Mouse (Mus musculus): ENCODE measurements around the gene Rnf212. TPM values are rescaled to one million over a fixed set of nuclear protein-coding genes. Genes with fewer than 3 reads are reported as not detected.

Gene Rnf212
- polyA plus RNA-seq, 1 experiment from 2014 or later, result not detected

DNA sequence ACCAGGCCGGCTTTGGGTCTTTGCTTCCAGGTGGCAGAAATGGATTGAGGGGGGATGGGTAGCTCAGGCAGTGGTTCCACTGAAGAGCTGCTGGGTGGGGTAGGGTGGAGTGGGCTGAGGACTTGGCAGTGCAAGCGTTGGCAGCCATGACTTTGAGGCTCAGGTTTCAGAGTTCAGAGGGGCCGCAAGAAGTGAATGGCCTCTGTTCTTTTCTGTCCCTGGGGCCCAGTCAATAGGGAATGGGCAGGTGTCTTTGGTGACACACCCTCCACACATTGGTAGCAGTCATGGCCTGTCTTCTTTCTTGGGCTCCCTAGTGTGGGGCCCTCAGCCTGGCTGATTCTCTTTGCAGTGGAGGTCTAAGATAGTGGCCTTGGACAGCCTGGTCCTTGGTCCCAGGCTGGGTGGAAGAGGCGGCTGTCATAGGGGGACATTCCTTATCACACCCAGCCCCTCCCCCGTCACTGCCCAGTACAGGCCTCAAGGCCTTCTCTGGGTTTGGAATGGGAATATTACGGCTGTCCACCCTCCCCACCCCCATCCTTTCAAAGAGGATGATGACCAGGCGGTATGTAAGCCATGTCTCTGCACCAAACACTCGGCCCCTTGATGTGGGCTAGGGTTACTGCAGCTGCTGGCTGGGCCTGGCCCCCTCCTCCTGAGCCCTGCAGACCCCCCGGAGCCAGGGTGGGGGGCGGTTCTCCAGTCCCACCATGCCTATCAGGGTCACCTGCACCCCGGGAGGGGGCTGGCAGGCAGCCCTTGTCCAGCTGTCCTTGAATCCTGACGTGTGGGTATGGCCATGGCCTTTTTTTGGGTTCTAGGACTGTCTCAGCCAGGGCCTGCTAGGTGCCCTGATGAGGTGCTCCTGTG is 70.8 kb downstream of the Rnf212 start:
- Histone ChIP-seq H3K36me3 (ENCODE audit: control insufficient read depth, insufficient read depth, low read length) (no peaks in the 10 kb centered on the region), H3K4me3 (ENCODE audit: low read depth, low read length) (no peak overlapping the region), H3K27me3 (ENCODE audit: control insufficient read depth, insufficient read depth, low read depth, low read length) (no peaks in the 10 kb centered on the region), H3K9ac (ENCODE audit: low read depth, low read length) (no peak overlapping the region), H3K27ac (ENCODE audit: low read length) (no peak overlapping the region), H3K9me3 (replicated peaks; ENCODE audit: control insufficient read depth, low read length, poor library complexity, severe bottlenecking) (no peaks in the 10 kb centered on the region), H3K4me2 (ENCODE audit: low read length) (no peak overlapping the region), H3K4me1 (ENCODE audit: control insufficient read depth, insufficient read depth, low read length) (no peaks in the 10 kb centered on the region)
- WGBS, result 90% methylated on average over 12 of the region's 12 CpGs
- no peak for ATAC-seq

DNA sequence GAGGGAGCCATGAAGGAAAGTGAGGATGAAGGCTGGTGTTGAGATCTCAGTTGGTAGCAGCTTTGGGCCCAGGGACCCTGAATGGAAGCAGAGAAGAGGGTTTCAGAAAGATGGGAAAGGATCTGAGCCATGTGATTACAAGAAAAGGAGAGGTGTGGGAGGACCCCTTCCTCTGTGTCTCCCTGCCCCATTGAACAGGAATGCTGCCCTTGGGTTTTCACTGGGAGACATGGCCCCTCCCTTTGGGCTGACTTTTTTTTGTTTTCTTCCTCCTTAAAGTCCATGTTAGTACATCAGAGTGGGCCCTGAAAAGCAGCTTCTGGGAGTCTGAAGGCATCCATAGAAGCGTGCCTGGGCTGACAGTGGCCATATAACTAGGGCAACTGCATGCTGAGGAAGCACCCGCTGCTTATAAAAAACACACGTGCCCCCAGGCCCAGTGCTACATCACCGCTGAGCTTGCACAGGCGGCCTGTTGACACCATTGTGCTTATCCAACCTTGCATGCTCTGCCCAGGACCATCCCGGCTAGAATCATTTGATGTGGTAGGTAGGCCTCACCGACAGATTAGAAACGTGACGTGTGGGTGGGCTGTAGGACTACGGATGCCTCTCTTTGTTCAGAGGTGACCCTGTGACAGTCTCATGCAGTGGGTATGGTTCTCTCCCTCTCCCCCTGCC is 73.3 kb downstream of the Rnf212 start:
- no peak overlapping the region for H3K4me3 ChIP-seq (ENCODE audit: low read depth, low read length)
- no peak overlapping the region for H3K4me2 ChIP-seq (ENCODE audit: low read length)
- H3K9ac ChIP-seq (ENCODE audit: low read depth, low read length), result no peak overlapping the region
- peaks cover 2% of the 10 kb centered on the region; the same call in 1 of the 2 replicates for H3K4me1 ChIP-seq (ENCODE audit: control insufficient read depth, insufficient read depth, low read length)
- H3K9me3 ChIP-seq (replicated peaks; ENCODE audit: control insufficient read depth, low read length, poor library complexity, severe bottlenecking), result no peaks in the 10 kb centered on the region
- no peak overlapping the region for H3K27ac ChIP-seq (ENCODE audit: low read length)
- WGBS, result 66% methylated on average over 10 of the region's 10 CpGs
- H3K36me3 ChIP-seq (ENCODE audit: control insufficient read depth, insufficient read depth, low read length), result no peaks in the 10 kb centered on the region
- no peaks in the 10 kb centered on the region for H3K27me3 ChIP-seq (ENCODE audit: control insufficient read depth, insufficient read depth, low read depth, low read length)
- ATAC-seq, result no peak

DNA sequence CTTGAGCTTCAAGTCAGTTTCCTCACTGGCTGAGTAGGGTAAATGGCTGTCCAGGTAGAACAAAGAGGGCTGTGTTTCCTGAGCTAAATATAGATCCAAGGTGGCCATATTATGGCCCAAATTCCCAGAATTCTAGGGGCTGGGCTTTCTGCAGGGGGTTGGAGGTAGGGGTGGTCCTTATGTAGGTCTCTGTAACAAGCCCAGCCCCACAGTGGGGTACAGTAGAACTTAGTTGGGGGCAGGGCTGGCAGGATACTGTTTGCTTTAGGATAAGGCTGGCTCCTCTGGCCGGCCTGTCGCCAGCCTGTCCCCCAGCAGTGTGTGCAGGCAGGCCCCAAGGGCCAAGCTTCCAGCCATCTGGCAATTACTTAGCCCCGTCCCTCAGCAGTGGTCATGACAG is 74.4 kb downstream of the Rnf212 start:
- H3K9ac ChIP-seq (ENCODE audit: low read depth, low read length), result no peak overlapping the region
- H3K27ac ChIP-seq (ENCODE audit: low read length), result no peak overlapping the region
- H3K4me1 ChIP-seq (ENCODE audit: control insufficient read depth, insufficient read depth, low read length), result peaks cover 2% of the 10 kb centered on the region; the same call in 1 of the 2 replicates
- no peak for ATAC-seq
- no peaks in the 10 kb centered on the region for H3K27me3 ChIP-seq (ENCODE audit: control insufficient read depth, insufficient read depth, low read depth, low read length)
- no peaks in the 10 kb centered on the region for H3K9me3 ChIP-seq (replicated peaks; ENCODE audit: control insufficient read depth, low read length, poor library complexity, severe bottlenecking)
- H3K36me3 ChIP-seq (ENCODE audit: control insufficient read depth, insufficient read depth, low read length), result no peaks in the 10 kb centered on the region
- H3K4me3 ChIP-seq (ENCODE audit: low read depth, low read length), result no peak overlapping the region
- no peak overlapping the region for H3K4me2 ChIP-seq (ENCODE audit: low read length)
- WGBS, result 71% methylated on average over 3 of the region's 3 CpGs

DNA sequence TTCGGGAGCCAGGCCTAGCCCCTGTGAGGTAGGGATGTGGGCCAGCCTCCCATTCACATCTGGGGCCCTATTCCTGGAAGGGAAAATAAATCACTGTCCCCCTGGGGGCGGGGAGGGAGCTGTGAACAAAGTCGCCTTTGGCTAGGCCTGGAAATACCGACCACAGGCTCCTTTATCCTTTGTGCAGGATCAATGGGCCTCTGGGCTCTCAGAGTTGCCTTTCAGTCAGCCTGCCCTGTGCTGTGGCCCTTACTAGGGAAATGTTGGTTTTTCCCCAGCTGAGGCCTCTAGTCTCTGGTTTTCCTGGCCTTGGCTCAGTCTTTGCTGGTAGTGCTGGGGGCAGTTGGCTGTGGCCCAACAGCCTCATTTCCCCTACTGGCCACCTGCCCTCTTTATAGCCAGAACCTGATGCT is 77.4 kb downstream of the Rnf212 start:
- Histone ChIP-seq H3K4me3 (ENCODE audit: low read depth, low read length) (no peak overlapping the region), H3K36me3 (ENCODE audit: control insufficient read depth, insufficient read depth, low read length) (no peaks in the 10 kb centered on the region), H3K9ac (ENCODE audit: low read depth, low read length) (no peak overlapping the region), H3K27me3 (ENCODE audit: control insufficient read depth, insufficient read depth, low read depth, low read length) (peaks cover 12% of the 10 kb centered on the region), H3K4me2 (ENCODE audit: low read length) (no peak overlapping the region), H3K9me3 (replicated peaks; ENCODE audit: control insufficient read depth, low read length, poor library complexity, severe bottlenecking) (no peaks in the 10 kb centered on the region), H3K27ac (ENCODE audit: low read length) (peak overlapping the region; percentile 39; the same call in 1 of the 2 replicates), H3K4me1 (ENCODE audit: control insufficient read depth, insufficient read depth, low read length) (peaks cover 16% of the 10 kb centered on the region)
- WGBS, result 16% methylated on average over 4 of the region's 4 CpGs
- ATAC-seq, result no peak

DNA sequence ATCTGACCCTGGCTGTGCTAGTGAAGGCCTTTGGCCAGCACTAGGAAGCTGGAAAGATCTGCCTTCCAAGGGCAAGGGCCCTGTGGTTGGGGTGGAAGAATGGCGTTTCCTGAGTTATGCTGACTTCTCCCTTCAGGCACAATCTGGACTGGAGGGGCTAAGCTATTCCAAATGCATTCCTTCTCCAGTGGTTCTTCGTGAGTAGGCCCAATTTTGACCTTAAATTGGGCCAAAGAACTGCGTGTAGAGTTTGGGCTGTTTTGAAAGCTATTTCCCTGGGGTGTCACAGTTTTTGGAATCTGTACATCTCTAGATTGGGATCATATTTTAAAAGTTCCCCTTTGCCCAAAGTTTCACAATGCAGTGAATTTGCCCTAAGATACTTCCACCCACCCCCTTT is 78.2 kb downstream of the Rnf212 start:
- no peak overlapping the region; the same call in 1 of the 2 replicates for H3K27ac ChIP-seq (ENCODE audit: low read length)
- H3K9me3 ChIP-seq (replicated peaks; ENCODE audit: control insufficient read depth, low read length, poor library complexity, severe bottlenecking), result no peaks in the 10 kb centered on the region
- no peak overlapping the region for H3K4me2 ChIP-seq (ENCODE audit: low read length)
- H3K27me3 ChIP-seq (ENCODE audit: control insufficient read depth, insufficient read depth, low read depth, low read length), result peaks cover 13% of the 10 kb centered on the region
- H3K36me3 ChIP-seq (ENCODE audit: control insufficient read depth, insufficient read depth, low read length), result no peaks in the 10 kb centered on the region
- 82% methylated on average over 3 of the region's 3 CpGs for whole genome bisulfite sequencing
- ATAC-seq, result no peak
- no peak overlapping the region for H3K9ac ChIP-seq (ENCODE audit: low read depth, low read length)
- H3K4me1 ChIP-seq (ENCODE audit: control insufficient read depth, insufficient read depth, low read length), result peaks cover 16% of the 10 kb centered on the region
- no peak overlapping the region for H3K4me3 ChIP-seq (ENCODE audit: low read depth, low read length)

DNA sequence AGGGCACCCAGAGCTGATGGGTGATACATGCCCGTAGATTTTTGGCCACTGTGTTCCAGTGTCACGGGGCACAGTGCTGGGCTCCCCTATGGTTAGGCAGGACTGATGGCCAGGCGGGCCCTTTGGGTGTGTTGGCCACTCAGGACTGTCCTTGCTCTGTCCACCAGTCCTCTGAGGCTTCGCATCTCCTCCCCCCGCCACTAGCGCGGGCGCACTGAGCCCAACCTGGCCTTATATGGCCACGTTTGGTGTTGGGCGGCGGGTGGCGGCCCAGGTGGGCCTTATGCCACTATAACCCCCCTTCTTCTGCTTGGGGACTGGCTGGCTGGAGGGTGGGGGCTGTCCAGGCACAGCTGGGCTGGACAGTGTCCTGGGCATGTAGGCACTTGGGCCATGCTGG is 78.9 kb downstream of the Rnf212 start:
- Histone ChIP-seq H3K4me1 (ENCODE audit: control insufficient read depth, insufficient read depth, low read length) (peaks cover 16% of the 10 kb centered on the region), H3K9ac (ENCODE audit: low read depth, low read length) (no peak overlapping the region), H3K27ac (ENCODE audit: low read length) (no peak overlapping the region), H3K9me3 (replicated peaks; ENCODE audit: control insufficient read depth, low read length, poor library complexity, severe bottlenecking) (no peaks in the 10 kb centered on the region), H3K27me3 (ENCODE audit: control insufficient read depth, insufficient read depth, low read depth, low read length) (peaks cover 13% of the 10 kb centered on the region), H3K4me2 (ENCODE audit: low read length) (no peak overlapping the region), H3K4me3 (ENCODE audit: low read depth, low read length) (no peak overlapping the region), H3K36me3 (ENCODE audit: control insufficient read depth, insufficient read depth, low read length) (no peaks in the 10 kb centered on the region)
- WGBS, result 91% methylated on average over 11 of the region's 12 CpGs
- ATAC-seq, result no peak

DNA sequence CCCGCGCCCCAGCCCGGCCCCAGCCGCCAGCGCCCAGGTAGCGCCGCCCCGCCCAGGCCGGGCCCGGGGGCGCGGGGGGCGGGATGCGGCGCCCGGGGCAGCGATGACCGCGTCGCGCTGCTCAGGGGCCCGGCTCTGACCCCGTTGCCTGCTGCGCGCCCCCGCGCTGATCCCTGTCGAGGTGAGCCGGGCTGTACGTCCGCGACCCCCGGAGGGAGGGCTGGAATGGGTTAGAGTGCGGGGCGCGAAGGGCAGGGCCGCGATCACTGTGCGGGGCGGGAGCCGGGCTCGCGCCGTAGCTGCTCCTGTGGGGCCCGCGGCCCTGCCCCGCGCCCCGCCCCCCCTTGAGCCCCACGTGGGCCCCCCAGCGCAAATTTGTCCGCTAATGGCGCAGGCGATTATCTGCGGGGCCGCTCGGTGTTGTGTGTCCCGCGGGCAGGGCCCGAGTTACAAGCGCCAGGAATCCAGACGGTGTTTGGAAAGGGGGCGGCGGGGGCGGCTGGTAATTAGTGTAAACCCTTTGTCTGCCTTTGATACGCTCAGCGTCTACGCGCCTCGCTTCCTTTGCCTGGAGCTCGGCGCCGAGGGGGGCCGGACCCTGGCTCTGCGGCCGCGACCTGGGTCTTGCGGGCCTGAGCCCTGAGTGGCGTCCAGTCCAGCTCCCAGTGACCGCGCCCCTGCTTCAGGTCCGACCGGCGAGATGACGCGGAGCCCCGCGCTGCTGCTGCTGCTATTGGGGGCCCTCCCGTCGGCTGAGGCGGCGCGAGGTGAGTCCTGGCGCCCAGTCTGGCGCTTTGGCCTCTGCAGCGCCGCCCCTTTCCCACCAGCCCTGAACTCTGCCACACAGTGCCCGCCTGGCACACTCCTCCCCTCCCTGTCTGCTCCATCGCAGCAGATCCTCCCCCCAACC is 80.2 kb downstream of the Rnf212 start:
- Histone ChIP-seq H3K4me1 (ENCODE audit: control insufficient read depth, insufficient read depth, low read length) (peaks cover 16% of the 10 kb centered on the region), H3K4me3 (ENCODE audit: low read depth, low read length) (peak overlapping the region; percentile 74), H3K9ac (ENCODE audit: low read depth, low read length) (peak overlapping the region; percentile 61), H3K4me2 (ENCODE audit: low read length) (peak overlapping the region; percentile 98), H3K27me3 (ENCODE audit: control insufficient read depth, insufficient read depth, low read depth, low read length) (peaks cover 13% of the 10 kb centered on the region), H3K27ac (ENCODE audit: low read length) (no peak overlapping the region), H3K36me3 (ENCODE audit: control insufficient read depth, insufficient read depth, low read length) (no peaks in the 10 kb centered on the region), H3K9me3 (replicated peaks; ENCODE audit: control insufficient read depth, low read length, poor library complexity, severe bottlenecking) (no peaks in the 10 kb centered on the region)
- ATAC-seq, result peak; percentile 20
- WGBS, result under 1% methylated on average over 53 of the region's 99 CpGs

DNA sequence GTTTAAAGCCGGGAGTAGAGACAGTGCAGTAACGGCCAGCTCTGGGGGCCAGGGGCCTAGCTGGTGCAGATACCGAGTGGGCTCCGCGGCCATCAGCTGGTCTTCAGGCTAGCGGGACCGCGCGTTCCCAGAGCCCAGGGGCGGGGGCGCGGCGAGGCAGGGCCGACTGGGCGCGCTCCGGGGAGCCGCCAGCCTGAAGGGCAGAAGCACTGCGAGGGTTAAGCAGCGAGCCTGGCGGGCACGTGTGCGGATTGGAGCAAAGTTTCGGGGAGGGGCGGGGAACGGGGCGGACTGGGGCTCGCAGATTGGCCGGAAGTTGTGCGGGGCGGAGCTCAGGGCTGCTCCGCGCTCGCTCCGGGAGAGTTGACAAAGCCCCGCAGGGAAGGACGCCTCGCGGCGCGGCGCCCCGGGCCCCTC is 80.9 kb downstream of the Rnf212 start:
- peak overlapping the region; percentile 98 for H3K4me2 ChIP-seq (ENCODE audit: low read length)
- peak overlapping the region; percentile 61 for H3K9ac ChIP-seq (ENCODE audit: low read depth, low read length)
- H3K27ac ChIP-seq (ENCODE audit: low read length), result no peak overlapping the region
- H3K9me3 ChIP-seq (replicated peaks; ENCODE audit: control insufficient read depth, low read length, poor library complexity, severe bottlenecking), result no peaks in the 10 kb centered on the region
- no peaks in the 10 kb centered on the region for H3K36me3 ChIP-seq (ENCODE audit: control insufficient read depth, insufficient read depth, low read length)
- peaks cover 16% of the 10 kb centered on the region for H3K4me1 ChIP-seq (ENCODE audit: control insufficient read depth, insufficient read depth, low read length)
- ATAC-seq, result peak; percentile 93
- peaks cover 13% of the 10 kb centered on the region for H3K27me3 ChIP-seq (ENCODE audit: control insufficient read depth, insufficient read depth, low read depth, low read length)
- under 1% methylated on average over 24 of the region's 43 CpGs for WGBS
- H3K4me3 ChIP-seq (ENCODE audit: low read depth, low read length), result peak overlapping the region; percentile 74

Measured in midbrain, embryonic 16.5 days (tissue).